Mouse (Mus musculus) CH12.LX (cell line): ENCODE results near the gene Hsd17b3. TPM values are rescaled to one million over a fixed set of nuclear protein-coding genes. Genes with fewer than 3 reads are reported as not detected.
A peak's percentile ranks its signal among the peaks of the same experiment; 100 is the strongest.

ENCODE experiments used
- DNase-seq: peaks from one replicate; pipeline ENCODE4 v3.0.0-alpha.2; 2013; ENCODE audit errors: extremely low read depth
- H3K27ac ChIP-seq: 2 replicates; pipeline ENCODE4 v1.5.1; 2012; ENCODE audit warnings: low read depth, mild to moderate bottlenecking, control low read depth, moderate library complexity; ENCODE audit not compliant: insufficient read depth
- H3K27me3 ChIP-seq: replicated peaks from 2 replicates; pipeline ENCODE3; 2012; ENCODE audit warnings: inconsistent platforms
- H3K36me3 ChIP-seq, 2 experiments: replicated peaks in 1 of 2; 2 replicates each; pipeline versions ENCODE3 to v1.6.1; 2012; ENCODE audit warnings: inconsistent platforms in 1 of 2, low read length in 1 of 2, mild to moderate bottlenecking in 1 of 2, mixed read lengths in 1 of 2, moderate library complexity in 1 of 2; ENCODE audit not compliant: control insufficient read depth in 1 of 2, insufficient read depth in 1 of 2
- H3K4me1 ChIP-seq, 2 experiments: 2 replicates each; pipeline ENCODE4 v1.6.1; 2012; ENCODE audit warnings: inconsistent platforms in 1 of 2, moderate library complexity in 1 of 2; ENCODE audit not compliant: insufficient read depth in 2 of 2, control insufficient read depth in 1 of 2
- H3K4me2 ChIP-seq: 2 replicates; pipeline ENCODE4 v1.6.1; 2012; ENCODE audit warnings: low read depth, mild to moderate bottlenecking, control low read depth; ENCODE audit not compliant: poor library complexity, insufficient read depth, severe bottlenecking
- H3K4me3 ChIP-seq, 3 experiments: fragments of 150-350 bp in 1 of 3; sonication (generic) in 1 of 3; replicated peaks in 1 of 3; 2 replicates each; pipeline versions ENCODE3 to v1.5.1; 2011 to 2012; ENCODE audit warnings: low read depth in 2 of 3, low read length in 2 of 3, mild to moderate bottlenecking in 2 of 3, moderate library complexity in 2 of 3, control low read depth in 1 of 3, improper control_type of control experiment in 1 of 3, inconsistent platforms in 1 of 3, mixed read lengths in 1 of 3; ENCODE audit not compliant: poor library complexity in 1 of 3
- H3K79me2 ChIP-seq: replicated peaks from 2 replicates; pipeline ENCODE4 v1.6.1; 2012; ENCODE audit warnings: mild to moderate bottlenecking, moderate library complexity; ENCODE audit not compliant: control insufficient read depth, poor library complexity, insufficient read depth, severe bottlenecking; ENCODE audit errors: extremely low read depth
- H3K9ac ChIP-seq: 2 replicates; pipeline ENCODE4 v1.6.1; 2012; ENCODE audit warnings: low read depth, mild to moderate bottlenecking, control low read depth, moderate library complexity; ENCODE audit not compliant: insufficient read depth
- H3K9me3 ChIP-seq: replicated peaks from 2 replicates; pipeline ENCODE3; 2012; ENCODE audit warnings: low read length, inconsistent platforms, mixed read lengths
- BHLHE40 ChIP-seq: IDR thresholded peaks from 2 replicates; pipeline ENCODE4 v1.6.1; 2011; ENCODE audit warnings: mild to moderate bottlenecking, low read depth, low read length, improper control_type of control experiment
- CHD1 ChIP-seq: IDR thresholded peaks from 2 replicates; pipeline ENCODE4 v1.6.1; 2012; ENCODE audit warnings: low read depth, low read length, improper control_type of control experiment, inconsistent platforms
- CHD2 ChIP-seq: IDR thresholded peaks from 2 replicates; pipeline ENCODE4 v1.6.1; 2011; ENCODE audit warnings: low read length, improper control_type of control experiment
- CTCF ChIP-seq, 2 experiments: IDR thresholded peaks in 1 of 2; conservative IDR thresholded peaks in 1 of 2; 2 replicates each; pipeline ENCODE4 v1.5.1; 2011 to 2012; ENCODE audit warnings: low read depth in 2 of 2, low read length in 2 of 2, improper control_type of control experiment in 1 of 2, inconsistent platforms in 1 of 2, mild to moderate bottlenecking in 1 of 2, moderate library complexity in 1 of 2
- E2F4 ChIP-seq: IDR thresholded peaks from 2 replicates; pipeline ENCODE4 v1.6.1; 2011; ENCODE audit warnings: low read depth, low read length, improper control_type of control experiment; ENCODE audit not compliant: insufficient replicate concordance
- ELF1 ChIP-seq: IDR thresholded peaks from 2 replicates; pipeline ENCODE4 v1.6.1; 2014; ENCODE audit warnings: low read depth, mild to moderate bottlenecking, inconsistent platforms, low read length, improper control_type of control experiment
- EP300 ChIP-seq: IDR thresholded peaks from 2 replicates; pipeline ENCODE4 v1.6.1; 2011; ENCODE audit warnings: low read length, improper control_type of control experiment
- ETS1 ChIP-seq: conservative IDR thresholded peaks from 2 replicates; pipeline ENCODE4 v1.6.1; 2012; ENCODE audit warnings: low read depth, mild to moderate bottlenecking, inconsistent platforms, low read length, improper control_type of control experiment, moderate library complexity
- GABPA ChIP-seq: IDR thresholded peaks from 2 replicates; pipeline ENCODE4 v1.6.1; 2012; ENCODE audit warnings: low read depth, low read length, improper control_type of control experiment, inconsistent platforms; ENCODE audit not compliant: insufficient replicate concordance
- HCFC1 ChIP-seq: IDR thresholded peaks from 2 replicates; pipeline ENCODE4 v1.6.1; 2012; ENCODE audit warnings: low read depth, mild to moderate bottlenecking, inconsistent platforms, low read length, improper control_type of control experiment
- IRF4 ChIP-seq: IDR thresholded peaks from 2 replicates; pipeline ENCODE4 v1.6.1; 2014; ENCODE audit warnings: low read depth, mild to moderate bottlenecking, inconsistent platforms, low read length, improper control_type of control experiment
- JUN ChIP-seq: IDR thresholded peaks from 2 replicates; pipeline ENCODE4 v1.6.1; 2011; ENCODE audit warnings: low read depth, mild to moderate bottlenecking, low read length, improper control_type of control experiment, moderate library complexity; ENCODE audit not compliant: insufficient read depth
- JUND ChIP-seq: conservative IDR thresholded peaks from 2 replicates; pipeline ENCODE4 v1.6.1; 2011; ENCODE audit warnings: low read depth, low read length, improper control_type of control experiment
- KAT2A ChIP-seq: IDR thresholded peaks from 2 replicates; pipeline ENCODE4 v1.6.1; 2012; ENCODE audit warnings: low read length, improper control_type of control experiment, inconsistent platforms; ENCODE audit not compliant: insufficient replicate concordance
- MAFK ChIP-seq: IDR thresholded peaks from 2 replicates; pipeline ENCODE4 v1.6.1; 2011; ENCODE audit warnings: low read length, improper control_type of control experiment; ENCODE audit not compliant: insufficient replicate concordance
- MAX ChIP-seq: IDR thresholded peaks from 2 replicates; pipeline ENCODE4 v1.6.1; 2011; ENCODE audit warnings: low read length, improper control_type of control experiment
- MAZ ChIP-seq: IDR thresholded peaks from 2 replicates; pipeline ENCODE4 v1.6.1; 2012; ENCODE audit warnings: low read depth, mild to moderate bottlenecking, inconsistent platforms, low read length, improper control_type of control experiment, moderate library complexity
- MEF2A ChIP-seq: IDR thresholded peaks from 2 replicates; pipeline ENCODE4 v1.6.1; 2014; ENCODE audit warnings: low read depth, mild to moderate bottlenecking, inconsistent platforms, low read length, improper control_type of control experiment, borderline replicate concordance
- MXI1 ChIP-seq: IDR thresholded peaks from 2 replicates; pipeline ENCODE4 v1.6.1; 2011; ENCODE audit warnings: mild to moderate bottlenecking, low read depth, low read length, improper control_type of control experiment
- MYC ChIP-seq: IDR thresholded peaks from 2 replicates; pipeline ENCODE4 v1.6.1; 2011; ENCODE audit warnings: low read depth, mild to moderate bottlenecking, improper control_type of control experiment, low read length
- NELFE ChIP-seq: IDR thresholded peaks from 2 replicates; pipeline ENCODE4 v1.6.1; 2011; ENCODE audit warnings: low read depth, low read length, improper control_type of control experiment
- NRF1 ChIP-seq: IDR thresholded peaks from 2 replicates; pipeline ENCODE4 v1.6.1; 2014; ENCODE audit warnings: low read depth, mild to moderate bottlenecking, inconsistent platforms, low read length, improper control_type of control experiment, moderate library complexity
- PAX5 ChIP-seq: IDR thresholded peaks from 2 replicates; pipeline ENCODE4 v1.6.1; 2012; ENCODE audit warnings: low read length, inconsistent platforms, mixed read lengths
- POLR2A ChIP-seq: IDR thresholded peaks from 2 replicates; pipeline ENCODE4 v1.6.1; 2011; ENCODE audit warnings: low read depth, mild to moderate bottlenecking, improper control_type of control experiment, low read length
- POLR2AphosphoS2 ChIP-seq: IDR thresholded peaks from 2 replicates; pipeline ENCODE4 v1.6.1; 2011; ENCODE audit warnings: low read depth, low read length, improper control_type of control experiment
- RAD21 ChIP-seq: IDR thresholded peaks from 2 replicates; pipeline ENCODE4 v1.6.1; 2011; ENCODE audit warnings: low read depth, mild to moderate bottlenecking, low read length, improper control_type of control experiment, moderate library complexity
- RCOR1 ChIP-seq: conservative IDR thresholded peaks from 2 replicates; pipeline ENCODE4 v1.6.1; 2012; ENCODE audit warnings: low read depth, mild to moderate bottlenecking, inconsistent platforms, low read length, improper control_type of control experiment
- SIN3A ChIP-seq: IDR thresholded peaks from 2 replicates; pipeline ENCODE4 v1.6.1; 2012; ENCODE audit warnings: low read length, improper control_type of control experiment, inconsistent platforms
- SMC3 ChIP-seq: IDR thresholded peaks from 2 replicates; pipeline ENCODE4 v1.6.1; 2011; ENCODE audit warnings: low read depth, low read length, improper control_type of control experiment
- TBP ChIP-seq: conservative IDR thresholded peaks from 2 replicates; pipeline ENCODE4 v1.6.1; 2011; ENCODE audit warnings: low read depth, low read length, improper control_type of control experiment
- TCF12 ChIP-seq: IDR thresholded peaks from 2 replicates; pipeline ENCODE4 v1.6.1; 2014; ENCODE audit warnings: low read depth, mild to moderate bottlenecking, inconsistent platforms, low read length, improper control_type of control experiment
- UBTF ChIP-seq: IDR thresholded peaks from 2 replicates; pipeline ENCODE4 v1.6.1; 2012; ENCODE audit warnings: low read depth, mild to moderate bottlenecking, inconsistent platforms, low read length, improper control_type of control experiment, moderate library complexity
- USF1 ChIP-seq: IDR thresholded peaks from 2 replicates; pipeline ENCODE4 v1.6.1; 2014; ENCODE audit warnings: low read depth, mild to moderate bottlenecking, inconsistent platforms, low read length, improper control_type of control experiment
- USF2 ChIP-seq: conservative IDR thresholded peaks from 2 replicates; pipeline ENCODE4 v1.6.1; 2011; ENCODE audit warnings: low read depth, low read length, improper control_type of control experiment
- ZC3H11A ChIP-seq: IDR thresholded peaks from 2 replicates; pipeline ENCODE4 v1.6.1; 2012; ENCODE audit warnings: low read depth, mild to moderate bottlenecking, inconsistent platforms, low read length, improper control_type of control experiment
- ZKSCAN1 ChIP-seq: IDR thresholded peaks from 2 replicates; pipeline ENCODE4 v1.6.1; 2012; ENCODE audit warnings: low read depth, inconsistent platforms, low read length, improper control_type of control experiment, borderline replicate concordance
- ZMIZ1 ChIP-seq: IDR thresholded peaks from 2 replicates; pipeline ENCODE4 v1.6.1; 2012; ENCODE audit warnings: low read depth, mild to moderate bottlenecking, inconsistent platforms, low read length, improper control_type of control experiment
- ZNF384 ChIP-seq: IDR thresholded peaks from 2 replicates; pipeline ENCODE4 v1.6.1; 2012; ENCODE audit warnings: low read depth, low read length, improper control_type of control experiment, inconsistent platforms
- dilution Hi-C: fragments of 300-500 bp; cut with MboI; formaldehyde crosslinking; loops from 2 replicates; pipeline ENCODE4 v1.14.3; 2020; ENCODE audit warnings: low sequenced_read_pairs; ENCODE audit not compliant: extremely low pct_unique_long_range_greater_than_20kb, extremely low pct_ligation_motif_present
- in situ Hi-C: fragments of 300-500 bp; cut with MboI; formaldehyde crosslinking; loops from 3 replicates; pipeline ENCODE4 v1.14.3; 2019; ENCODE audit warnings: low sequenced_read_pairs, low pct_ligation_motif_present, low pct_unique_long_range_greater_than_20kb, mixed read lengths
- polyA plus RNA-seq: library from polyadenylated mRNA; unstranded; fragments of >175 nt; gene quantifications from 2 replicates; pipeline ENCODE4 v1.2.1, GENCODE M21; 2012; ENCODE audit warnings: low read depth; ENCODE audit not compliant: insufficient read length
- total RNA-seq, 2 experiments: library from RNA; depleted of rRNA; stranded (reverse); fragments of 300-350 nt in 1 of 2; fragments of >200 nt in 1 of 2; gene quantifications; 2 replicates each; pipeline ENCODE4 v1.2.3; 2012 to 2014

Hsd17b3 gene
- total and polyA plus RNA-seq, 3 experiments = not detected

- H3K4me2 ChIP-seq = peak within 1 kb of the TSS; percentile 18
- H3K9ac ChIP-seq = peak within 1 kb of the TSS; percentile 90
- in situ Hi-C loops = no loop called here
- TF ChIP-seq KAT2A (0 out of 2 replicates have a peak, but pooled peaks have one; percentile 27), HCFC1 (no peak; the same call in 1 of the 2 replicates), USF2 (no peak), JUND (no peak), ZKSCAN1 (no peak), ZMIZ1 (peak; percentile 69; the same call in 1 of the 2 replicates), BHLHE40 (no peak), POLR2AphosphoS2 (no peak), UBTF (0 out of 2 replicates have a peak, but pooled peaks have one; percentile 45), MYC (0 out of 2 replicates have a peak, but pooled peaks have one; percentile 29), PAX5 (no peak), NRF1 (no peak), CTCF (conservative IDR thresholded peaks at IDR 0.05 in 1 of 2, IDR thresholded peaks at IDR 0.05 in 1 of 2; ENCODE audit: low read depth in 2 of 2, low read length in 2 of 2) (no peak), RCOR1 (no peak), GABPA (no peak), MAZ (no peak), EP300 (no peak), E2F4 (no peak), TCF12 (no peak; the same call in 1 of the 2 replicates), CHD2 (peak; percentile 40; the same call in 1 of the 2 replicates), TBP (no peak), RAD21 (no peak), ZC3H11A (no peak), CHD1 (no peak), ELF1 (peak; percentile 70), IRF4 (no peak), ZNF384 (no peak), MEF2A (peak; percentile 29; the same call in 1 of the 2 replicates), MAFK (no peak), JUN (no peak), SIN3A (peak; percentile 13; the same call in 1 of the 2 replicates), MAX (no peak), MXI1 (peak; percentile 48; the same call in 1 of the 2 replicates), SMC3 (no peak), NELFE (peak; percentile 74), USF1 (no peak), ETS1 (no peak), POLR2A (peak; percentile 72; the same call in 1 of the 2 replicates)
- no peaks in the 10 kb centered on the region for H3K27me3 ChIP-seq
- no peaks in the 10 kb centered on the region for H3K79me2 ChIP-seq
- peak; percentile 42 for DNase-seq
- H3K4me3 ChIP-seq = peak within 1 kb of the TSS; percentile 77 to 88 (median 82)
- H3K4me1 ChIP-seq = peaks cover 0 to 14% of the 10 kb centered on the region in 2 experiments; a peak in 2 of 4 replicates
- H3K36me3 ChIP-seq = peaks cover 3 to 21% of the 10 kb centered on the region in 2 experiments
- no peak within 1 kb of the TSS for H3K27ac ChIP-seq
- no peaks in the 10 kb centered on the region for H3K9me3 ChIP-seq
- dilution Hi-C loops = no loop called here
Measured at GRCm38 (mm10) chr13:64128858-64129615, 40.0 kb upstream of the Hsd17b3 start, which contains the start of gene Slc35d2. Gene Slc35d2, minus strand, starts transcription at chr13:64129368.
